Mouse (Mus musculus) kidney, embryonic 15.5 days (tissue): Measurements from ENCODE around the gene Fibp. TPM values are rescaled to one million over a fixed set of nuclear protein-coding genes. Genes with fewer than 3 reads are reported as not detected.
"Not testable (repeated sequence)": the region's sequence is repeated elsewhere in the genome, so short reads cannot be mapped to it uniquely, and the experiment has no call there.

Experiments used
- ATAC-seq: fragments of 200-750 bp; cut with Nextera tagmentation; replicated peaks from 2 replicates; pipeline ENCODE4 v1.8.0; 2017; ENCODE audit warnings: moderate TSS enrichment; ENCODE audit not compliant: low FRiP score
- H3K27ac ChIP-seq: fragments of 300-500 bp; sonication (generic); 2 replicates; pipeline ENCODE4 v1.5.1; 2015; ENCODE audit warnings: mild to moderate bottlenecking, inconsistent platforms
- H3K27me3 ChIP-seq: fragments of 300-500 bp; sonication (generic); 2 replicates; pipeline ENCODE4 v1.6.1; 2015; ENCODE audit warnings: inconsistent platforms
- H3K36me3 ChIP-seq: fragments of 300-500 bp; sonication (generic); 2 replicates; pipeline ENCODE4 v1.6.1; 2015; ENCODE audit warnings: inconsistent platforms
- H3K4me1 ChIP-seq: fragments of 300-500 bp; sonication (generic); 2 replicates; pipeline ENCODE4 v1.6.1; 2015; ENCODE audit warnings: inconsistent platforms
- H3K4me2 ChIP-seq: fragments of 300-500 bp; sonication (generic); 2 replicates; pipeline ENCODE4 v1.6.1; 2015; ENCODE audit warnings: moderate library complexity, mild to moderate bottlenecking, inconsistent platforms
- H3K4me3 ChIP-seq: fragments of 300-500 bp; sonication (generic); replicated peaks from 2 replicates; pipeline ENCODE4 v1.5.1; 2015; ENCODE audit warnings: mild to moderate bottlenecking, inconsistent platforms
- H3K9ac ChIP-seq: fragments of 300-500 bp; sonication (generic); 2 replicates; pipeline ENCODE4 v1.6.1; 2015; ENCODE audit warnings: mild to moderate bottlenecking, inconsistent platforms
- H3K9me3 ChIP-seq: fragments of 300-500 bp; sonication (generic); replicated peaks from 2 replicates; pipeline ENCODE4 v1.6.1; 2016; ENCODE audit warnings: inconsistent platforms
- WGBS: fragments of 180-500 bp; shearing (Covaris S2); methylation state at CpG from one replicate; pipeline ENCODE4 v1.1.7; 2015; ENCODE audit warnings: mixed read lengths; 5-methylcytosine and 5-hydroxymethylcytosine counted together
- polyA plus RNA-seq: library from polyadenylated mRNA; unstranded; fragments of >200 nt; fragmentation: Nextera tagmentation; extraction: Ambion mirVana; gene quantifications from 2 replicates; pipeline ENCODE4 v1.2.1, GENCODE M21; 2015

The Fibp gene
- polyA plus RNA-seq, 1 experiment from 2014 or later, result 128 TPM

GRCm38 (mm10) chr19:5485371-5485770 is 25.0 kb downstream of the Fibp start:
- Histone ChIP-seq H3K9ac (no peak overlapping the region), H3K4me2 (no peak overlapping the region), H3K9me3 (no peaks in the 10 kb centered on the region), H3K27ac (no peak overlapping the region), H3K4me1 (peaks cover 37% of the 10 kb centered on the region), H3K36me3 (peaks cover 59% of the 10 kb centered on the region), H3K27me3 (no peaks in the 10 kb centered on the region), H3K4me3 (no peak overlapping the region)
- ATAC-seq, result no peak
- 90% methylated on average over 8 of the region's 8 CpGs for WGBS

- H3K4me2 ChIP-seq, result no peak overlapping the region
- H3K9ac ChIP-seq, result no peak overlapping the region
- H3K36me3 ChIP-seq, result peaks cover 55% of the 10 kb centered on the region
- no peak overlapping the region for H3K4me3 ChIP-seq
- ATAC-seq, result no peak
- 90% methylated on average over 7 of the region's 7 CpGs for WGBS
- H3K4me1 ChIP-seq, result peaks cover 37% of the 10 kb centered on the region
- H3K27ac ChIP-seq, result 0 out of 2 replicates have a peak overlapping the region, but pooled peaks have one; percentile 15
- H3K9me3 ChIP-seq, result no peaks in the 10 kb centered on the region
- H3K27me3 ChIP-seq, result no peaks in the 10 kb centered on the region
These were observed 25.4 kb downstream of the Fibp start for GRCm38 (mm10) chr19:5485821-5486220.

- Histone ChIP-seq H3K9ac (no peak overlapping the region), H3K4me2 (0 out of 2 replicates have a peak overlapping the region, but pooled peaks have one; percentile 76), H3K4me3 (no peak overlapping the region), H3K27me3 (no peaks in the 10 kb centered on the region), H3K4me1 (peaks cover 37% of the 10 kb centered on the region), H3K27ac (0 out of 2 replicates have a peak overlapping the region, but pooled peaks have one; percentile 15), H3K36me3 (peaks cover 50% of the 10 kb centered on the region), H3K9me3 (no peaks in the 10 kb centered on the region)
- WGBS, result 76% methylated on average over 8 of the region's 8 CpGs
- no peak for ATAC-seq
These were observed 25.9 kb downstream of the Fibp start for GRCm38 (mm10) chr19:5486286-5486685.

GRCm38 (mm10) chr19:5486771-5487170 is 26.4 kb downstream of the Fibp start:
- Histone ChIP-seq H3K9ac (peak overlapping the region; percentile 63; the same call in 1 of the 2 replicates), H3K4me3 (peak overlapping the region; percentile 61), H3K36me3 (peaks cover 46% of the 10 kb centered on the region), H3K4me1 (peaks cover 39% of the 10 kb centered on the region), H3K27me3 (no peaks in the 10 kb centered on the region), H3K4me2 (peak overlapping the region; percentile 76), H3K9me3 (no peaks in the 10 kb centered on the region), H3K27ac (peak overlapping the region; percentile 100; the same call in 1 of the 2 replicates)
- WGBS, result 81% methylated on average over 4 of the region's 4 CpGs
- ATAC-seq, result no peak

GRCm38 (mm10) chr19:5487768-5488550 is 27.5 kb downstream of the Fibp start, which contains the start of gene Mus81:
TSS of gene Mus81 (minus strand) at chr19:5488402.
- peak within 1 kb of the TSS; percentile 61 for H3K4me3 ChIP-seq
- H3K9me3 ChIP-seq, result no peaks in the 10 kb centered on the region
- H3K27ac ChIP-seq, result peak within 1 kb of the TSS; percentile 100
- peaks cover 46% of the 10 kb centered on the region for H3K36me3 ChIP-seq
- H3K9ac ChIP-seq, result peak within 1 kb of the TSS; percentile 63
- H3K27me3 ChIP-seq, result no peaks in the 10 kb centered on the region
- ATAC-seq, result peak; percentile 81
- WGBS, result under 1% methylated on average over 39 of the region's 39 CpGs
- peaks cover 51% of the 10 kb centered on the region for H3K4me1 ChIP-seq
- H3K4me2 ChIP-seq, result peak within 1 kb of the TSS; percentile 76

- Histone ChIP-seq H3K4me2 (peak overlapping the region; percentile 76), H3K9ac (peak overlapping the region; percentile 43), H3K4me3 (peak overlapping the region; percentile 61), H3K4me1 (peaks cover 59% of the 10 kb centered on the region), H3K9me3 (no peaks in the 10 kb centered on the region), H3K36me3 (peaks cover 46% of the 10 kb centered on the region), H3K27ac (peak overlapping the region; percentile 100), H3K27me3 (no peaks in the 10 kb centered on the region)
- WGBS, result under 1% methylated on average over 26 of the region's 26 CpGs
- peak; percentile 81 for ATAC-seq
These were observed 28.6 kb downstream of the Fibp start for GRCm38 (mm10) chr19:5488878-5489571.

GRCm38 (mm10) chr19:5489721-5490120 is 29.3 kb downstream of the Fibp start:
- WGBS, result 41% methylated on average over 10 of the region's 10 CpGs
- Histone ChIP-seq H3K4me2 (peak overlapping the region; percentile 76), H3K4me3 (peak overlapping the region; percentile 74), H3K36me3 (peaks cover 46% of the 10 kb centered on the region), H3K4me1 (peaks cover 63% of the 10 kb centered on the region), H3K27ac (peak overlapping the region; percentile 100)
- not testable (repeated sequence) for H3K27me3 ChIP-seq, ATAC-seq, H3K9me3 ChIP-seq, H3K9ac ChIP-seq

GRCm38 (mm10) chr19:5490313-5490897 is 30.0 kb downstream of the Fibp start, which contains the start of gene Cfl1:
TSS of gene Cfl1 (plus strand) at chr19:5490455.
- ATAC-seq, result peak; percentile 53
- under 1% methylated on average over 57 of the region's 62 CpGs for WGBS

GRCm38 (mm10) chr19:5490898-5491708 is 30.7 kb downstream of the Fibp start:
- under 1% methylated on average over 59 of the region's 59 CpGs for WGBS
- ATAC-seq, result peak; percentile 13

More at GRCm38 (mm10) chr19:5490313-5490897, 30.0 kb downstream of the Fibp start, which contains the start of gene Cfl1:
- Histone ChIP-seq H3K4me2 (peak within 1 kb of the TSS; percentile 76), H3K27me3 (no peaks in the 10 kb centered on the region), H3K4me3 (peak within 1 kb of the TSS; percentile 74), H3K36me3 (peaks cover 46% of the 10 kb centered on the region), H3K9me3 (no peaks in the 10 kb centered on the region), H3K27ac (peak within 1 kb of the TSS; percentile 100), H3K9ac (peak within 1 kb of the TSS; percentile 87), H3K4me1 (peaks cover 63% of the 10 kb centered on the region)

GRCm38 (mm10) chr19:5492641-5493040 is 32.2 kb downstream of the Fibp start:
- Histone ChIP-seq H3K9ac (0 out of 2 replicates have a peak overlapping the region, but pooled peaks have one; percentile 87), H3K36me3 (peaks cover 60% of the 10 kb centered on the region), H3K9me3 (no peaks in the 10 kb centered on the region), H3K27ac (no peak overlapping the region), H3K4me2 (peak overlapping the region; percentile 76), H3K4me1 (peaks cover 42% of the 10 kb centered on the region), H3K4me3 (no peak overlapping the region; the same call in 1 of the 2 replicates), H3K27me3 (no peaks in the 10 kb centered on the region)
- ATAC-seq, result no peak
- WGBS, result 79% methylated on average over 4 of the region's 4 CpGs

More at GRCm38 (mm10) chr19:5490898-5491708, 30.7 kb downstream of the Fibp start:
- H3K9me3 ChIP-seq, result no peaks in the 10 kb centered on the region
- H3K4me3 ChIP-seq, result peak overlapping the region; percentile 74
- H3K36me3 ChIP-seq, result peaks cover 46% of the 10 kb centered on the region
- peaks cover 57% of the 10 kb centered on the region for H3K4me1 ChIP-seq
- peak overlapping the region; percentile 87 for H3K9ac ChIP-seq
- no peaks in the 10 kb centered on the region for H3K27me3 ChIP-seq
- H3K27ac ChIP-seq, result peak overlapping the region; percentile 100
- peak overlapping the region; percentile 76 for H3K4me2 ChIP-seq

- peaks cover 40% of the 10 kb centered on the region for H3K4me1 ChIP-seq
- H3K27ac ChIP-seq, H3K9ac ChIP-seq, ATAC-seq, H3K27me3 ChIP-seq, H3K4me3 ChIP-seq, H3K9me3 ChIP-seq, H3K4me2 ChIP-seq: not testable (repeated sequence)
- WGBS, result 43% methylated on average over 9 of the region's 9 CpGs
- H3K36me3 ChIP-seq, result peaks cover 63% of the 10 kb centered on the region
These were observed 32.9 kb downstream of the Fibp start for GRCm38 (mm10) chr19:5493301-5493721.
